Mouse (Mus musculus) forebrain, embryonic 15.5 days (tissue): ENCODE results near the gene Pcx. TPM values are rescaled to one million over a fixed set of nuclear protein-coding genes. Genes with fewer than 3 reads are reported as not detected.

Experiments
- ATAC-seq: fragments of 200-750 bp; cut with Nextera tagmentation; replicated peaks from 2 replicates; pipeline ENCODE4 v1.8.0; 2017; ENCODE audit warnings: mild to moderate bottlenecking, moderate TSS enrichment, moderate library complexity
- H3K27ac ChIP-seq: fragments of 300-500 bp; sonication (generic); replicated peaks from 2 replicates; pipeline ENCODE4 v1.5.1; 2015; ENCODE audit warnings: mild to moderate bottlenecking, inconsistent platforms
- H3K27me3 ChIP-seq: fragments of 300-500 bp; sonication (generic); 2 replicates; pipeline ENCODE4 v1.6.1; 2015; ENCODE audit warnings: inconsistent platforms
- H3K36me3 ChIP-seq: fragments of 300-500 bp; sonication (generic); 2 replicates; pipeline ENCODE4 v1.6.1; 2015; ENCODE audit warnings: mild to moderate bottlenecking, inconsistent platforms
- H3K4me1 ChIP-seq: fragments of 300-500 bp; sonication (generic); 2 replicates; pipeline ENCODE4 v1.6.1; 2015; ENCODE audit warnings: inconsistent platforms
- H3K4me2 ChIP-seq: fragments of 300-500 bp; sonication (generic); replicated peaks from 2 replicates; pipeline ENCODE4 v1.6.1; 2015; ENCODE audit warnings: mild to moderate bottlenecking, inconsistent platforms
- H3K4me3 ChIP-seq: fragments of 300-500 bp; sonication (generic); 2 replicates; pipeline ENCODE4 v1.5.1; 2015; ENCODE audit warnings: mild to moderate bottlenecking, inconsistent platforms
- H3K9ac ChIP-seq: fragments of 300-500 bp; sonication (generic); replicated peaks from 2 replicates; pipeline ENCODE4 v1.6.1; 2015; ENCODE audit warnings: mild to moderate bottlenecking, inconsistent platforms
- H3K9me3 ChIP-seq: fragments of 300-500 bp; sonication (generic); 2 replicates; pipeline ENCODE4 v1.6.1; 2016; ENCODE audit warnings: inconsistent platforms
- WGBS: fragments of 180-500 bp; shearing (Covaris S2); methylation state at CpG from one replicate; pipeline ENCODE4 v1.1.7; 2015; ENCODE audit warnings: mixed read lengths; 5-methylcytosine and 5-hydroxymethylcytosine counted together
- polyA plus RNA-seq: library from polyadenylated mRNA; unstranded; fragments of >200 nt; fragmentation: Nextera tagmentation; extraction: Ambion mirVana; gene quantifications from 2 replicates; pipeline ENCODE4 v1.2.1, GENCODE M21; 2015

The Pcx gene
- 26.8 and 28.4 TPM in 2 replicates for polyA plus RNA-seq

- ATAC-seq, result peak; percentile 100
- H3K9me3 ChIP-seq, result no peaks in the 10 kb centered on the region
- H3K4me2 ChIP-seq, result peak within 1 kb of the TSS; percentile 83
- H3K36me3 ChIP-seq, result no peaks in the 10 kb centered on the region
- WGBS, result under 1% methylated on average over 81 of the region's 82 CpGs
- peaks cover 12% of the 10 kb centered on the region for H3K4me1 ChIP-seq
- H3K27me3 ChIP-seq, result 0 out of 2 replicates have a peak, but pooled peaks cover 8% of the 10 kb centered on the region
- H3K4me3 ChIP-seq, result peak within 1 kb of the TSS; percentile 72
- H3K27ac ChIP-seq, result peak within 1 kb of the TSS; percentile 52; the same call in 1 of the 2 replicates
- H3K9ac ChIP-seq, result peak within 1 kb of the TSS; percentile 56
Measured at GRCm38 (mm10) chr19:4509986-4510963, at the start of gene Pcx. Gene Pcx (plus strand): TSS chr19:4510472.

GRCm38 (mm10) chr19:4461981-4462380, 48.3 kb upstream of the Pcx start:
- Histone ChIP-seq H3K36me3 (no peaks in the 10 kb centered on the region), H3K4me3 (no peak overlapping the region), H3K4me2 (no peak overlapping the region), H3K9ac (no peak overlapping the region), H3K9me3 (no peaks in the 10 kb centered on the region), H3K4me1 (no peaks in the 10 kb centered on the region), H3K27ac (no peak overlapping the region), H3K27me3 (no peaks in the 10 kb centered on the region)
- WGBS, result 89% methylated on average over 8 of the region's 8 CpGs
- ATAC-seq, result no peak

GRCm38 (mm10) chr19:4464666-4465065, 45.6 kb upstream of the Pcx start:
- H3K9me3 ChIP-seq, result no peaks in the 10 kb centered on the region
- H3K27me3 ChIP-seq, result no peaks in the 10 kb centered on the region
- no peak overlapping the region for H3K27ac ChIP-seq
- H3K4me2 ChIP-seq, result no peak overlapping the region
- no peak overlapping the region for H3K4me3 ChIP-seq
- no peak for ATAC-seq
- no peaks in the 10 kb centered on the region for H3K4me1 ChIP-seq
- no peaks in the 10 kb centered on the region for H3K36me3 ChIP-seq
- no peak overlapping the region for H3K9ac ChIP-seq
- WGBS, result 86% methylated on average over 4 of the region's 4 CpGs

- Histone ChIP-seq H3K27ac (no peak overlapping the region), H3K36me3 (no peaks in the 10 kb centered on the region), H3K4me1 (no peaks in the 10 kb centered on the region), H3K4me3 (no peak overlapping the region), H3K27me3 (no peaks in the 10 kb centered on the region), H3K9ac (no peak overlapping the region), H3K4me2 (no peak overlapping the region), H3K9me3 (no peaks in the 10 kb centered on the region)
- no peak for ATAC-seq
- WGBS, result 34% methylated on average over 5 of the region's 5 CpGs
Measured at GRCm38 (mm10) chr19:4468363-4468762, 41.9 kb upstream of the Pcx start.

GRCm38 (mm10) chr19:4473549-4473948, 36.7 kb upstream of the Pcx start:
- no peak for ATAC-seq
- Histone ChIP-seq H3K4me3 (no peak overlapping the region), H3K36me3 (no peaks in the 10 kb centered on the region), H3K9me3 (no peaks in the 10 kb centered on the region), H3K9ac (no peak overlapping the region), H3K4me2 (no peak overlapping the region), H3K27me3 (peaks cover 20% of the 10 kb centered on the region; the same call in 1 of the 2 replicates), H3K27ac (no peak overlapping the region), H3K4me1 (peaks cover 12% of the 10 kb centered on the region)
- WGBS, result 86% methylated on average over 5 of the region's 5 CpGs

GRCm38 (mm10) chr19:4474739-4475138, 35.5 kb upstream of the Pcx start:
- peaks cover 20% of the 10 kb centered on the region; the same call in 1 of the 2 replicates for H3K27me3 ChIP-seq
- no peak overlapping the region for H3K9ac ChIP-seq
- no peak overlapping the region for H3K4me2 ChIP-seq
- no peaks in the 10 kb centered on the region for H3K9me3 ChIP-seq
- H3K27ac ChIP-seq, result no peak overlapping the region
- WGBS, result 44% methylated on average over 3 of the region's 3 CpGs
- H3K4me3 ChIP-seq, result no peak overlapping the region
- ATAC-seq, result no peak
- H3K36me3 ChIP-seq, result no peaks in the 10 kb centered on the region
- peaks cover 12% of the 10 kb centered on the region for H3K4me1 ChIP-seq

- Histone ChIP-seq H3K27me3 (peaks cover 20% of the 10 kb centered on the region; the same call in 1 of the 2 replicates), H3K9me3 (no peaks in the 10 kb centered on the region), H3K27ac (no peak overlapping the region), H3K9ac (no peak overlapping the region), H3K4me3 (no peak overlapping the region), H3K36me3 (no peaks in the 10 kb centered on the region), H3K4me1 (peaks cover 12% of the 10 kb centered on the region), H3K4me2 (no peak overlapping the region)
- no peak for ATAC-seq
- 72% methylated on average over 11 of the region's 11 CpGs for WGBS
Measured at GRCm38 (mm10) chr19:4475224-4475925, 34.9 kb upstream of the Pcx start.

- H3K4me3 ChIP-seq, result peak overlapping the region; percentile 48
- H3K27me3 ChIP-seq, result peaks cover 20% of the 10 kb centered on the region; the same call in 1 of the 2 replicates
- no peak overlapping the region for H3K27ac ChIP-seq
- H3K9me3 ChIP-seq, result no peaks in the 10 kb centered on the region
- WGBS, result under 1% methylated on average over 66 of the region's 70 CpGs
- H3K4me2 ChIP-seq, result peak overlapping the region; percentile 94
- no peaks in the 10 kb centered on the region for H3K36me3 ChIP-seq
- peak overlapping the region; percentile 47 for H3K9ac ChIP-seq
- H3K4me1 ChIP-seq, result peaks cover 12% of the 10 kb centered on the region
- ATAC-seq, result peak; percentile 67
Measured at GRCm38 (mm10) chr19:4476601-4477257, 33.5 kb upstream of the Pcx start.

GRCm38 (mm10) chr19:4477345-4478189, 32.7 kb upstream of the Pcx start, which contains the start of gene Syt12:
Gene Syt12 (minus strand): TSS chr19:4477447.
- Histone ChIP-seq H3K4me2 (peak within 1 kb of the TSS; percentile 94), H3K4me1 (peaks cover 12% of the 10 kb centered on the region), H3K9ac (peak within 1 kb of the TSS; percentile 47), H3K27ac (no peak within 1 kb of the TSS), H3K27me3 (peaks cover 20% of the 10 kb centered on the region; the same call in 1 of the 2 replicates), H3K36me3 (no peaks in the 10 kb centered on the region), H3K9me3 (no peaks in the 10 kb centered on the region), H3K4me3 (peak within 1 kb of the TSS; percentile 48)
- ATAC-seq, result no peak
- 31% methylated on average over 21 of the region's 21 CpGs for WGBS

- no peak for ATAC-seq
- Histone ChIP-seq H3K9me3 (no peaks in the 10 kb centered on the region), H3K9ac (no peak overlapping the region), H3K4me2 (no peak overlapping the region), H3K27me3 (peaks cover 20% of the 10 kb centered on the region; the same call in 1 of the 2 replicates), H3K36me3 (no peaks in the 10 kb centered on the region), H3K4me1 (peaks cover 12% of the 10 kb centered on the region), H3K4me3 (no peak overlapping the region), H3K27ac (no peak overlapping the region)
- 26% methylated on average over 1 of the region's 1 CpGs for WGBS
Measured at GRCm38 (mm10) chr19:4478190-4478516, 32.1 kb upstream of the Pcx start.

- Histone ChIP-seq H3K27ac (no peak overlapping the region), H3K9me3 (no peaks in the 10 kb centered on the region), H3K9ac (no peak overlapping the region), H3K4me1 (peaks cover 12% of the 10 kb centered on the region), H3K27me3 (peaks cover 19% of the 10 kb centered on the region; the same call in 1 of the 2 replicates), H3K4me3 (no peak overlapping the region), H3K4me2 (no peak overlapping the region), H3K36me3 (no peaks in the 10 kb centered on the region)
- ATAC-seq, result no peak
- whole genome bisulfite sequencing, result 90% methylated on average over 2 of the region's 2 CpGs
Measured at GRCm38 (mm10) chr19:4480041-4480440, 30.2 kb upstream of the Pcx start.
